Mouse (Mus musculus): ENCODE measurements at regions not wholly inside any gene's neighbourhood (a gene's known extent, or its start where the extent isn't known, plus 50 kb on each side); places are given as distances from the start of the nearest gene placed in this dataset.

- TF ChIP-seq CTCF (IDR thresholded peaks at IDR 0.05): no peak
- intact Hi-C loops (cut with DNase I): no loop called here
- H3K4me3 ChIP-seq: peak overlapping the region; percentile 34
- H3K27ac ChIP-seq: no peak overlapping the region
- DNase-seq: no peak
Measured at GRCm38 (mm10) chr11:35006773-35007567, 114.1 kb upstream of the Slit3 start.

DNA sequence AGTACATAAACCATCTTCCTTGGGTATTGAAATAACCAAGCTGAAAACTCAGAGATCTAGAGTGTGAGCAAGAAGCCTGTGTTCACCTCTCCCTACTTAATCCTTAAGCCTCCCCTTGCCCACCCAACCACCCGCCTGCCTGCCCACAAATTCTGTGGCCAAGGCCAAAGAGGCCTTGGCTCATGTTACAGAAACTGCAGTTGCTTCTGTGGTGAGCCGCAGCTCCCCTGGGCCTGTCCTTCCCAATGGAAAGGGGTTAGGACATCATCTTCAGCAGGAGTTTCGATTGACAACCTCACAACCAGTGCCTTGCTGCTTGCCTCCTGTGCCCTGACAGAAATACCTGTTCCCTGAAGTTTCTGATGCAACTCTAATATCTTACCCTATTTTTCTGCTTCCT lies 115.9 kb upstream of the Slit3 start:
- Histone ChIP-seq H3K4me3 (no peak overlapping the region), H3K27ac (no peak overlapping the region)
- no peak for TF ChIP-seq CTCF (IDR thresholded peaks at IDR 0.05)
- DNase-seq: no peak
- intact Hi-C loops (cut with DNase I): no loop called here

- no peak for TF ChIP-seq CTCF (IDR thresholded peaks at IDR 0.05)
- intact Hi-C loops (cut with DNase I): no loop called here
- no peak overlapping the region for H3K4me3 ChIP-seq
- DNase-seq: no peak
- no peak overlapping the region for H3K27ac ChIP-seq
Measured at GRCm38 (mm10) chr11:35004431-35004830, 116.6 kb upstream of the Slit3 start.

GRCm38 (mm10) chr11:35003956-35004355 lies 117.1 kb upstream of the Slit3 start:
- TF ChIP-seq CTCF (IDR thresholded peaks at IDR 0.05): no peak
- DNase-seq: no peak
- intact Hi-C loops (cut with DNase I): no loop called here
- no peak overlapping the region for H3K4me3 ChIP-seq
- no peak overlapping the region for H3K27ac ChIP-seq

DNA sequence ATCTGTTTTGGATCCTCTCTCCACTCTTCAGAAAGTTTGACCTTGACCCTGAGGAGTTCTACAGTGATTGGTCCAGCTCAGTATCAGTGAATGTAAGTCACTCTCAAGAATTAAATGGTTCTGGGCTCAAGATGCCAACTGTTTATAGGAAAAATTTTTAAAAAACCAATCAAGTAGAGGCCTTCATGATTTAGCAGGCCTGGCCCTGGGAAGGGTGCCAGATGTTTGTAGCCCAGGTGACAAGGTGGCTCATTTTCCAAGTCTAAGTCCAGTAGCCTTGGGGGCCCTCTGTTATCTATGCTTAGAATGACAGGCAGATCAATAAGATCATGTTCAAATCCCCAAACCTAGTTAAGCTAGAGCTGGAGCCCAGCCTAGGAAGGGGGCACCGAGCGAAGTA lies 123.1 kb upstream of the Slit3 start:
- H3K4me3 ChIP-seq: no peak overlapping the region
- TF ChIP-seq CTCF (IDR thresholded peaks at IDR 0.05): no peak
- intact Hi-C loops (cut with DNase I): no loop called here
- H3K27ac ChIP-seq: no peak overlapping the region
- no peak for DNase-seq

- TF ChIP-seq CTCF (IDR thresholded peaks at IDR 0.05): no peak
- DNase-seq: no peak
- intact Hi-C loops (cut with DNase I): no loop called here
- Histone ChIP-seq H3K4me3 (no peak overlapping the region), H3K27ac (no peak overlapping the region)
Measured at GRCm38 (mm10) chr11:34995515-34995914, 125.5 kb upstream of the Slit3 start.

DNA sequence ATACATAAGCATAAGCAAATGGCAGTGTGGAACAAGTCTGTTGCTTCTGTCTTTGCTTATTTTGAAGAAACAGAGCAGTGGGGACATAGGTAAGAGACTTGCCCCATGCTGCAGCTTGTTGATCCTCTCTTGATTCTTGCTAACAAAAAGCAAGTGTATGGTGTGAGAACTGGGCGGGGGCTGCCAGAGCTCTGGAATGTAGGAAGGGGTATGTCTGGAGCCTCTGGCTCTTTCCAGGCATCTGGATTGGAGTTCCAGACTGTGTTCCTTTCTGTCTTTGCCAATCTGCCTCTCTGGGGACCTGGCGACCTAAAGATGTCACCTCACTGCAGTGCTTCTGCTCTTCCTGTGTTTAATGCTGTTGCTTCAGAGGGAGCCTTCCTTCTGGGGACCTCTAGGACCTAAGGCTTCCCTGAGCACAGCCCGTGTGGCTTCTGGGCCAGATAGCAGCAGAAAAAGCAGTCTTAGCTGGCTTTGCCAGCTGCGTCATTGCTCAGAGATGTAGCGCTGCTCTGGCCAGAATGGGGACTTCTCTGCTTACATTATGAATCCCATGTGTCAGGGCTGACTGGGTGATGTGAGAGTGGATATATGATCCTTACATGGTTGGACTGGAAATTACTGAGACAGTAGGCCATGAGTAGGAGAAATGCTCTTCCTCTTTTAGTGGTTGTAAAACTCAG lies 138.1 kb upstream of the Slit3 start:
- no peak overlapping the region for H3K4me3 ChIP-seq
- H3K27ac ChIP-seq: no peak overlapping the region
- DNase-seq: no peak
- intact Hi-C loops (cut with DNase I): no loop called here
- no peak for TF ChIP-seq CTCF (IDR thresholded peaks at IDR 0.05)

- DNase-seq: peak; percentile 29
- intact Hi-C loops (cut with DNase I): no loop called here
- H3K4me3 ChIP-seq: no peak overlapping the region
- H3K27ac ChIP-seq: peak overlapping the region; percentile 28; the same call in 1 of the 2 replicates
- no peak for TF ChIP-seq CTCF (IDR thresholded peaks at IDR 0.05)
Measured at GRCm38 (mm10) chr11:34980210-34980609, 140.8 kb upstream of the Slit3 start.

GRCm38 (mm10) chr11:34977861-34978260 lies 143.2 kb upstream of the Slit3 start:
- Histone ChIP-seq H3K4me3 (no peak overlapping the region), H3K27ac (0 out of 2 replicates have a peak overlapping the region, but pooled peaks have one; percentile 16)
- intact Hi-C loops (cut with DNase I): no loop called here
- DNase-seq: no peak
- no peak for TF ChIP-seq CTCF (IDR thresholded peaks at IDR 0.05)

DNA sequence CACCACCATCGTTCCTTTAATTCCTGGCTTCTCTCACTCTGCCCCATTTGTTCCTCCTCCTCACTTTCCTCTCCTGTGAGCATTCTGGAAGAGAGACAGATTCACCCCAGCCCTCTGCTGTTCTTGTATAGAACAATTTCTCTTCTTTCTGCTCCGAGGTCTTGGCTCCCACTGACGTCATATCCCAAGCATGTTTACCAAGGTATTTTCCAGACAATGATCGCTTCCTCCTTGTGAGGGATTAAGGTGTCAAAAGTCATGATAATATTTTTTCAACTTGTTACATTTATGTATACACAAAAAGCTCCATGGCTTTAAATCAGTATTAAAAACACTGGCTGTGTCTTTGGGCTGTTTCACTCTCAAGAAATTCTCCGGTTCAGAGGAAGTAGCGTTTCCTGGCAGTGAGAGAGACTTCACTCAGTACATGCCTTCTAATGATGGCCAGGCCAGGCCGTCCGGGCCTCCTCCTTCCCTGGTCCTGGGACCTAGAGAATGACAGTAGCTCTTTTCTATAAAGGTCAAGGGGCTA lies 142.4 kb upstream of the Spdl1 start:
- Histone ChIP-seq H3K27ac (no peak overlapping the region), H3K4me3 (no peak overlapping the region)
- intact Hi-C loops (cut with DNase I): no loop called here
- DNase-seq: no peak
- TF ChIP-seq CTCF (IDR thresholded peaks at IDR 0.05): no peak

- Histone ChIP-seq H3K4me3 (no peak overlapping the region), H3K27ac (peak overlapping the region; percentile 40; the same call in 1 of the 2 replicates)
- no peak for TF ChIP-seq CTCF (IDR thresholded peaks at IDR 0.05)
- DNase-seq: peak; percentile 44
- intact Hi-C loops (cut with DNase I): no loop called here
Measured at GRCm38 (mm10) chr11:34973467-34973921, 140.1 kb upstream of the Spdl1 start.

- Histone ChIP-seq H3K27ac (0 out of 2 replicates have a peak overlapping the region, but pooled peaks have one; percentile 10), H3K4me3 (no peak overlapping the region)
- DNase-seq: peak; percentile 23
- intact Hi-C loops (cut with DNase I): no loop called here
- no peak for TF ChIP-seq CTCF (IDR thresholded peaks at IDR 0.05)
Measured at GRCm38 (mm10) chr11:34973012-34973411, 139.6 kb upstream of the Spdl1 start.

GRCm38 (mm10) chr11:34959291-34959690 lies 125.8 kb upstream of the Spdl1 start:
- Histone ChIP-seq H3K27ac (no peak overlapping the region), H3K4me3 (no peak overlapping the region)
- intact Hi-C loops (cut with DNase I): no loop called here
- no peak for DNase-seq
- TF ChIP-seq CTCF (IDR thresholded peaks at IDR 0.05): no peak

All from gastrocnemius, adult 2 months (tissue).